Mouse (Mus musculus) hindbrain, embryonic 16.5 days (tissue): ENCODE results near the gene Asb1. TPM values are rescaled to one million over a fixed set of nuclear protein-coding genes. Genes with fewer than 3 reads are reported as not detected.

Experiments used
- ATAC-seq: fragments of 200-750 bp; cut with Nextera tagmentation; 2 replicates; pipeline ENCODE4 v1.8.0; 2017; ENCODE audit warnings: moderate TSS enrichment, moderate library complexity
- H3K27ac ChIP-seq: fragments of 300-500 bp; sonication (generic); 2 replicates; pipeline ENCODE4 v1.5.1; 2014; ENCODE audit warnings: low read depth, mild to moderate bottlenecking, control low read depth, low read length, moderate library complexity
- H3K27me3 ChIP-seq: fragments of 300-500 bp; sonication (generic); replicated peaks from 2 replicates; pipeline ENCODE4 v1.6.1; 2014; ENCODE audit warnings: low read length; ENCODE audit not compliant: control insufficient read depth, insufficient read depth
- H3K36me3 ChIP-seq: fragments of 300-500 bp; sonication (generic); 2 replicates; pipeline ENCODE4 v1.6.1; 2014; ENCODE audit warnings: mild to moderate bottlenecking, low read length, moderate library complexity, mixed read lengths; ENCODE audit not compliant: control insufficient read depth, insufficient read depth
- H3K4me1 ChIP-seq: fragments of 300-500 bp; sonication (generic); 2 replicates; pipeline ENCODE4 v1.6.1; 2014; ENCODE audit warnings: low read depth, low read length; ENCODE audit not compliant: control insufficient read depth, insufficient read depth
- H3K4me2 ChIP-seq: fragments of 300-500 bp; sonication (generic); 2 replicates; pipeline ENCODE4 v1.6.1; 2014; ENCODE audit warnings: mild to moderate bottlenecking, low read length, control low read depth, moderate library complexity
- H3K4me3 ChIP-seq: fragments of 300-500 bp; sonication (generic); 2 replicates; pipeline ENCODE4 v1.5.1; 2014; ENCODE audit warnings: mild to moderate bottlenecking, low read length, control low read depth, moderate library complexity
- H3K9ac ChIP-seq: fragments of 300-500 bp; sonication (generic); 2 replicates; pipeline ENCODE4 v1.6.1; 2014; ENCODE audit warnings: low read depth, mild to moderate bottlenecking, control low read depth, low read length, moderate library complexity
- H3K9me3 ChIP-seq: fragments of 300-500 bp; sonication (generic); 2 replicates; pipeline ENCODE4 v1.6.1; 2014; ENCODE audit warnings: mild to moderate bottlenecking, low read length, moderate library complexity; ENCODE audit not compliant: control insufficient read depth
- WGBS: fragments of 180-500 bp; shearing (Covaris S2); extraction: QIAGEN DNeasy Blood & Tissue Kit; methylation state at CpG from one replicate; pipeline ENCODE4 v1.1.7; 2014; 5-methylcytosine and 5-hydroxymethylcytosine counted together
- polyA plus RNA-seq: library from polyadenylated mRNA; unstranded; fragments of >200 nt; fragmentation: Nextera tagmentation; extraction: Ambion mirVana; gene quantifications from 2 replicates; pipeline ENCODE4 v1.2.1, GENCODE M21; 2015

Gene Asb1
- polyA plus RNA-seq, 1 experiment from 2014 or later, result 10.3 TPM

GRCm38 (mm10) chr1:91584969-91585835 is 44.9 kb downstream of the Asb1 start:
- Histone ChIP-seq H3K36me3 (no peaks in the 10 kb centered on the region), H3K4me1 (no peaks in the 10 kb centered on the region), H3K27me3 (no peaks in the 10 kb centered on the region), H3K4me3 (no peak overlapping the region), H3K9me3 (no peaks in the 10 kb centered on the region), H3K4me2 (no peak overlapping the region), H3K27ac (no peak overlapping the region), H3K9ac (no peak overlapping the region)
- 85% methylated on average over 17 of the region's 17 CpGs for WGBS
- ATAC-seq, result no peak

GRCm38 (mm10) chr1:91589738-91590137 is 49.4 kb downstream of the Asb1 start:
- Histone ChIP-seq H3K9ac (no peak overlapping the region), H3K27me3 (no peaks in the 10 kb centered on the region), H3K4me1 (no peaks in the 10 kb centered on the region), H3K36me3 (no peaks in the 10 kb centered on the region), H3K4me3 (no peak overlapping the region), H3K27ac (no peak overlapping the region), H3K9me3 (0 out of 2 replicates have a peak, but pooled peaks cover 4% of the 10 kb centered on the region), H3K4me2 (no peak overlapping the region)
- 81% methylated on average over 6 of the region's 6 CpGs for WGBS
- no peak for ATAC-seq

GRCm38 (mm10) chr1:91595521-91596020 is 55.2 kb downstream of the Asb1 start:
- no peak overlapping the region for H3K27ac ChIP-seq
- no peak overlapping the region for H3K9ac ChIP-seq
- H3K4me1 ChIP-seq, result peaks cover 2% of the 10 kb centered on the region
- 0 out of 2 replicates have a peak, but pooled peaks cover 4% of the 10 kb centered on the region for H3K9me3 ChIP-seq
- no peak overlapping the region for H3K4me3 ChIP-seq
- no peaks in the 10 kb centered on the region for H3K36me3 ChIP-seq
- no peak overlapping the region for H3K4me2 ChIP-seq
- H3K27me3 ChIP-seq, result no peaks in the 10 kb centered on the region
- 86% methylated on average over 9 of the region's 9 CpGs for WGBS
- ATAC-seq, result no peak

- 86% methylated on average over 5 of the region's 5 CpGs for WGBS
- no peaks in the 10 kb centered on the region for H3K36me3 ChIP-seq
- H3K4me3 ChIP-seq, result no peak overlapping the region
- H3K9me3 ChIP-seq, result no peaks in the 10 kb centered on the region
- no peak overlapping the region for H3K9ac ChIP-seq
- no peak overlapping the region for H3K27ac ChIP-seq
- H3K4me2 ChIP-seq, result no peak overlapping the region
- no peaks in the 10 kb centered on the region for H3K27me3 ChIP-seq
- no peak for ATAC-seq
- H3K4me1 ChIP-seq, result peaks cover 8% of the 10 kb centered on the region
Measured at GRCm38 (mm10) chr1:91597611-91598010, 57.3 kb downstream of the Asb1 start.

GRCm38 (mm10) chr1:91600671-91601361 is 60.5 kb downstream of the Asb1 start:
- 18% methylated on average over 9 of the region's 9 CpGs for WGBS
- peak overlapping the region; percentile 27; the same call in 1 of the 2 replicates for H3K27ac ChIP-seq
- H3K4me3 ChIP-seq, result no peak overlapping the region
- peaks cover 8% of the 10 kb centered on the region for H3K4me1 ChIP-seq
- no peaks in the 10 kb centered on the region for H3K36me3 ChIP-seq
- H3K27me3 ChIP-seq, result no peaks in the 10 kb centered on the region
- H3K9ac ChIP-seq, result no peak overlapping the region
- peak; percentile 92 for ATAC-seq
- no peaks in the 10 kb centered on the region for H3K9me3 ChIP-seq
- no peak overlapping the region for H3K4me2 ChIP-seq

GRCm38 (mm10) chr1:91601362-91602096 is 61.2 kb downstream of the Asb1 start:
- no peak overlapping the region for H3K4me3 ChIP-seq
- peaks cover 8% of the 10 kb centered on the region for H3K4me1 ChIP-seq
- no peaks in the 10 kb centered on the region for H3K36me3 ChIP-seq
- H3K27me3 ChIP-seq, result no peaks in the 10 kb centered on the region
- H3K9ac ChIP-seq, result no peak overlapping the region
- no peak overlapping the region for H3K4me2 ChIP-seq
- 82% methylated on average over 2 of the region's 2 CpGs for WGBS
- no peaks in the 10 kb centered on the region for H3K9me3 ChIP-seq
- ATAC-seq, result no peak
- H3K27ac ChIP-seq, result no peak overlapping the region

- peaks cover 5% of the 10 kb centered on the region for H3K4me1 ChIP-seq
- ATAC-seq, result no peak
- no peaks in the 10 kb centered on the region for H3K27me3 ChIP-seq
- no peak overlapping the region for H3K9ac ChIP-seq
- no peak overlapping the region for H3K4me3 ChIP-seq
- no peak overlapping the region for H3K4me2 ChIP-seq
- 42% methylated on average over 14 of the region's 14 CpGs for WGBS
- no peak overlapping the region for H3K27ac ChIP-seq
- no peaks in the 10 kb centered on the region for H3K9me3 ChIP-seq
- H3K36me3 ChIP-seq, result no peaks in the 10 kb centered on the region
Measured at GRCm38 (mm10) chr1:91605632-91606031, 65.3 kb downstream of the Asb1 start.

- H3K4me3 ChIP-seq, result no peak overlapping the region
- ATAC-seq, result no peak
- WGBS, result 92% methylated on average over 7 of the region's 7 CpGs
Measured at GRCm38 (mm10) chr1:91606701-91607100, 66.4 kb downstream of the Asb1 start.

More at GRCm38 (mm10) chr1:91606701-91607100, 66.4 kb downstream of the Asb1 start:
- Histone ChIP-seq H3K9me3 (no peaks in the 10 kb centered on the region), H3K27me3 (no peaks in the 10 kb centered on the region), H3K4me1 (no peaks in the 10 kb centered on the region), H3K4me2 (no peak overlapping the region), H3K9ac (no peak overlapping the region), H3K27ac (no peak overlapping the region), H3K36me3 (no peaks in the 10 kb centered on the region)
